Mouse (Mus musculus) gastrocnemius, postnatal 4 days (tissue): ENCODE data around the gene Psmd12. TPM values are rescaled to one million over a fixed set of nuclear protein-coding genes. Genes with fewer than 3 reads are reported as not detected.

Source experiments
- total RNA-seq, 2 experiments: library from RNA; stranded (reverse); gene quantifications; 2 replicates each; pipeline ENCODE4 v1.2.3; 2021

The Psmd12 gene
- total RNA-seq, 2 experiments from 2014 or later: 83.7 to 107 TPM

Other genes with a start within 250 kb of the Psmd12 start
- 10 to 100 TPM; 53.0 to 58.2 TPM for gene Pitpnc1, start 8.8 kb upstream of the Psmd12 start, total RNA-seq
- 10 to 100 TPM; 26.1 to 28.8 TPM for gene Helz, start 68.4 kb downstream of the Psmd12 start, total RNA-seq
- gene Cacng1, start 237.0 kb downstream of the Psmd12 start, total RNA-seq: 100 to 1,000 TPM; 398 to 455 TPM